Mouse (Mus musculus) embryo, embryonic 11 days (tissue): Measurements from ENCODE around the gene Sdccag8.
"Not testable (repeated sequence)": the region's sequence is repeated elsewhere in the genome, so short reads cannot be mapped to it uniquely, and the experiment has no call there.

Source experiments
- DNase-seq: peaks from one replicate; pipeline ENCODE4 v3.0.0-alpha.2; 2015

The Sdccag8 gene

GRCm38 (mm10) chr1:176880101-176880500, 65.6 kb downstream of the Sdccag8 start:
- DNase-seq = peak; percentile 70

- DNase-seq = peak; percentile 27
Observed at GRCm38 (mm10) chr1:176880943-176881342, 66.5 kb downstream of the Sdccag8 start.

- DNase-seq = peak; percentile 18
Observed at GRCm38 (mm10) chr1:176885207-176885933, 70.9 kb downstream of the Sdccag8 start.

- DNase-seq = no peak
Observed at GRCm38 (mm10) chr1:176886002-176886401, 71.5 kb downstream of the Sdccag8 start.

- DNase-seq = no peak
Observed at GRCm38 (mm10) chr1:176903741-176904140, 89.3 kb downstream of the Sdccag8 start.

GRCm38 (mm10) chr1:176915946-176916345, 101.5 kb downstream of the Sdccag8 start:
- no peak for DNase-seq

- DNase-seq = no peak
Observed at GRCm38 (mm10) chr1:176919486-176919885, 105.0 kb downstream of the Sdccag8 start.

GRCm38 (mm10) chr1:176922842-176923241, 108.4 kb downstream of the Sdccag8 start:
- DNase-seq = peak; percentile 63

GRCm38 (mm10) chr1:176926009-176926408, 111.5 kb downstream of the Sdccag8 start:
- no peak for DNase-seq

- no peak for DNase-seq
Observed at GRCm38 (mm10) chr1:176927312-176927711, 112.9 kb downstream of the Sdccag8 start.

- no peak for DNase-seq
Observed at GRCm38 (mm10) chr1:176929710-176930109, 115.2 kb downstream of the Sdccag8 start.

- DNase-seq = no peak
Observed at GRCm38 (mm10) chr1:176930574-176930973, 116.1 kb downstream of the Sdccag8 start.

- no peak for DNase-seq
Observed at GRCm38 (mm10) chr1:176930981-176931500, 116.6 kb downstream of the Sdccag8 start.

- no peak for DNase-seq
Observed at GRCm38 (mm10) chr1:176931511-176931910, 117.1 kb downstream of the Sdccag8 start.

- DNase-seq = no peak
Observed at GRCm38 (mm10) chr1:176932320-176932950, 118.0 kb downstream of the Sdccag8 start.

- DNase-seq = no peak
Observed at GRCm38 (mm10) chr1:176933319-176933718, 118.9 kb downstream of the Sdccag8 start.

GRCm38 (mm10) chr1:176934043-176934762, 119.7 kb downstream of the Sdccag8 start:
- DNase-seq = no peak

- no peak for DNase-seq
Observed at GRCm38 (mm10) chr1:176939901-176940341, 125.5 kb downstream of the Sdccag8 start.

GRCm38 (mm10) chr1:176941286-176941990, 127.0 kb downstream of the Sdccag8 start:
- DNase-seq = not testable (repeated sequence)

GRCm38 (mm10) chr1:176943126-176943525, 128.7 kb downstream of the Sdccag8 start:
- no peak for DNase-seq

- DNase-seq = no peak
Observed at GRCm38 (mm10) chr1:176943987-176944386, 129.5 kb downstream of the Sdccag8 start.

GRCm38 (mm10) chr1:176944458-176945174, 130.2 kb downstream of the Sdccag8 start:
- DNase-seq = no peak
